Mouse (Mus musculus) limb, embryonic 14.5 days (tissue): Measurements from ENCODE around the gene Fam161a. TPM values are rescaled to one million over a fixed set of nuclear protein-coding genes. Genes with fewer than 3 reads are reported as not detected.

Experiments used
- ATAC-seq: fragments of 200-750 bp; cut with Nextera tagmentation; 2 replicates; pipeline ENCODE4 v1.8.0; 2017; ENCODE audit warnings: low read depth, moderate number of reproducible peaks, moderate TSS enrichment; ENCODE audit not compliant: low FRiP score
- DNase-seq: peaks from one replicate; pipeline ENCODE4 v3.0.0-alpha.2; 2015; ENCODE audit warnings: low spot score
- H3K27ac ChIP-seq: fragments of 300-500 bp; sonication (generic); replicated peaks from 2 replicates; pipeline ENCODE4 v1.5.1; 2014; ENCODE audit warnings: low read depth, mild to moderate bottlenecking, low read length, moderate library complexity, mixed read lengths
- H3K27me3 ChIP-seq: fragments of 300-500 bp; sonication (generic); 2 replicates; pipeline ENCODE4 v1.6.1; 2014; ENCODE audit warnings: low read length, mixed read lengths; ENCODE audit not compliant: control insufficient read depth, insufficient read depth
- H3K36me3 ChIP-seq: fragments of 300-500 bp; sonication (generic); 2 replicates; pipeline ENCODE4 v1.6.1; 2014; ENCODE audit warnings: mild to moderate bottlenecking, low read length, moderate library complexity, mixed read lengths; ENCODE audit not compliant: control insufficient read depth, insufficient read depth
- H3K4me1 ChIP-seq: fragments of 300-500 bp; sonication (generic); 2 replicates; pipeline ENCODE4 v1.6.1; 2014; ENCODE audit warnings: antibody characterized with exemption, low read length, mixed read lengths; ENCODE audit not compliant: control insufficient read depth, insufficient read depth
- H3K4me2 ChIP-seq: fragments of 300-500 bp; sonication (generic); replicated peaks from 2 replicates; pipeline ENCODE4 v1.6.1; 2014; ENCODE audit warnings: low read depth, mild to moderate bottlenecking, low read length, moderate library complexity; ENCODE audit not compliant: severe bottlenecking
- H3K4me3 ChIP-seq: fragments of 300-500 bp; sonication (generic); replicated peaks from 2 replicates; pipeline ENCODE4 v1.5.1; 2014; ENCODE audit warnings: low read length
- H3K9ac ChIP-seq: fragments of 300-500 bp; sonication (generic); 2 replicates; pipeline ENCODE4 v1.6.1; 2014; ENCODE audit warnings: mild to moderate bottlenecking, low read depth, low read length, moderate library complexity; ENCODE audit not compliant: severe bottlenecking
- H3K9me3 ChIP-seq: fragments of 300-500 bp; sonication (generic); 2 replicates; pipeline ENCODE4 v1.6.1; 2016; ENCODE audit warnings: low read length; ENCODE audit not compliant: control insufficient read depth
- POLR2A ChIP-seq: fragments of 200-500 bp; IDR thresholded peaks from 2 replicates; pipeline ENCODE4 v1.8.0; 2012; ENCODE audit warnings: inconsistent platforms, mild to moderate bottlenecking, moderate library complexity, borderline replicate concordance; ENCODE audit not compliant: insufficient read depth, insufficient read length; ENCODE audit errors: extremely low read depth
- WGBS: fragments of 180-500 bp; shearing (Covaris S2); extraction: QIAGEN DNeasy Blood & Tissue Kit; methylation state at CpG from one replicate; pipeline ENCODE4 v1.1.7; 2014; 5-methylcytosine and 5-hydroxymethylcytosine counted together
- polyA plus RNA-seq, 2 experiments: library from polyadenylated mRNA; depleted of rRNA in 1 of 2; stranded (reverse) in 1 of 2; unstranded in 1 of 2; fragments of >200 nt; fragmentation: Nextera tagmentation in 1 of 2; extraction: Ambion mirVana in 1 of 2; gene quantifications; 2 replicates each; pipeline versions ENCODE4 v1.2.1 to v1.2.3; 2012 to 2014

Fam161a gene
- polyA plus RNA-seq, 2 experiments = 2.3 to 4.4 TPM

DNA sequence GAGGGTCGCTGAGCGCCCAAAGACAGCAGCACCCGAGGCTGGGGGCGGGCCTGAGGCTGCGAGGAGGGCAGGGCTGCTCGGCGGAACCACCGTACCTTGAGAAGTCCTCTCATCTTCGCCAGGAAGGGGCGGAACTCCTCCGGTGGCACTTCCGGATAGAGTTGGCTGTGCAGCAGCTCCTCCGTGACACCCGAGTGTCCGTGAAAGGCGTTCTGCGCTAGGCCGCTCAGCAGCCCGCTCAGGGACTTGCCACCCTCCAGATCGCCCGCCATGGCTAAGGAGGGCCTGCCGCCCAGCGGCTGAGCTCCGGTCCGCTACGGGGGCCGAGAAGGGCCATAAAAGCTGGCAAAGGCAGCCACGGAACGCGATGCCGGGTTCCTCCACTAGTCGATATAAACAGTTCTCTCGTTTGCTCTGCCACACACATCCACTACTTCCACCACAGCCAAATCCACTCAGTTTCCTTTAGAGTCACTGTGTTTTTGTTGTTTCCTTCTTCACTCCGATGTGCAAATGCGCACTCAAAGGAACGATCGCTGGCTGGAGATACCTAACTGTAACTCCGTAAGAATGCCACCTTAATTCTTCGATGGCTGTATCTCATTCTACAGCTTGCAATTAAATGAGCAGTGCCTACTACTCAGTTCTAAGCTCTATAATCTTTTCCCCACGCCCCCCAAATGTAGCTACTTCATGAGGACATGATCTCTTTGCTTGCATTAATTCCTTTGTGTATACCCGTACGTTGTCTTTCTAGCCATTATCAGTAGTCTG, 25.2 kb upstream of the Fam161a start, which contains the start of the genes Gm28048 and Commd1:
Gm28048 (minus strand) TSS at position 107 of the 774 bp plus-strand sequence.
Commd1 (minus strand) TSS at position 399 of the 774 bp plus-strand sequence.
- Histone ChIP-seq H3K36me3 (peaks cover 17% of the 10 kb centered on the region), H3K4me2 (peak within 1 kb of the TSS; percentile 56), H3K27me3 (no peaks in the 10 kb centered on the region), H3K9ac (peak within 1 kb of the TSS; percentile 72), H3K9me3 (no peaks in the 10 kb centered on the region), H3K4me3 (peak within 1 kb of the TSS; percentile 63), H3K27ac (peak within 1 kb of the TSS; percentile 94), H3K4me1 (peaks cover 7% of the 10 kb centered on the region; the same call in 1 of the 2 replicates)
- WGBS = 3% methylated on average over 40 of the region's 42 CpGs
- ATAC-seq (peak; percentile 93), DNase-seq (peak; percentile 94)
- TF ChIP-seq POLR2A = peak; percentile 94

DNA sequence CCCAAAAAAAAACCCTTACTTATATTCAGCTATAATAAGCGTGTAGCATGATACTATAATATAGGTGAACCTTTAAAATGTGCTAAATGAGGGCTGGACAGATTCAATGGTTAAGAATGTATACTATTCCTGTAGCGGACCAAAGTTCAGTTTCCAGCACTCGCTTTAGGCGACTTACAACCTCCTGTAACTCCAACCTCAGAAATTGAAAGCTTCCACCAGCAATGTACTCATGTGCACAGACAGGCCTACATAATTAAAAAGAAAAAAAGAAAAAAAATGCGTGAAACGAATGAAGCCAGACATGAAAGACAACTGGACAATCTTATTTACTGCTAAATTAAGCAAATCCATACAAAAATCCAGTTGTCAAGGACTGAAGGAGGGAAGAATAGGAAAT, 24.5 kb upstream of the Fam161a start:
- no peak for ATAC-seq
- no peak for TF ChIP-seq POLR2A
- Histone ChIP-seq H3K36me3 (peaks cover 11% of the 10 kb centered on the region), H3K4me3 (no peak overlapping the region), H3K27ac (no peak overlapping the region), H3K4me2 (peak overlapping the region; percentile 56; the same call in 1 of the 2 replicates), H3K9me3 (no peaks in the 10 kb centered on the region), H3K9ac (no peak overlapping the region; the same call in 1 of the 2 replicates), H3K27me3 (no peaks in the 10 kb centered on the region), H3K4me1 (peaks cover 7% of the 10 kb centered on the region; the same call in 1 of the 2 replicates)
- no peak for DNase-seq
- 73% methylated on average over 6 of the region's 6 CpGs for WGBS

DNA sequence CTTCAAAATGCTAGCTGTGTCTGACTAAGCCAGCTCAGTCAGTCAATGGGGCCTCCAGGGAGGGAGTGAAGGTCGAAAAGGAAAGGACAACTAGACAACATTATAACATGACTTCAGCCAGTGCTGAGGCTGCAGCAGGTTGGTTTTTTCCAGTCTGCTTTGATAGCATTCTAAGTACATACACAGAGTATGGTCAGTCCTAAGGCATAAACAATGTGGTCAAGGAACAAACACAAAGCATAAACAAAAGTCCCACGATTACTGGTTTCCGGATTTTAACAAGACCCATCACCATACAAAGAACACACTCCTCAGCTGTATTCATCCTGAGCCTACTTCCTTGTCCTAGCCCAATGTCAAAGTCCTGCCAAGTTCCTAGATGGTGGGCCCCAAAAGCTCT, 21.8 kb upstream of the Fam161a start:
- Histone ChIP-seq H3K36me3 (no peaks in the 10 kb centered on the region), H3K9me3 (no peaks in the 10 kb centered on the region), H3K4me3 (no peak overlapping the region), H3K4me1 (peaks cover 7% of the 10 kb centered on the region; the same call in 1 of the 2 replicates), H3K27ac (no peak overlapping the region), H3K27me3 (no peaks in the 10 kb centered on the region), H3K4me2 (no peak overlapping the region), H3K9ac (no peak overlapping the region)
- TF ChIP-seq POLR2A = no peak
- DNase-seq (no peak), ATAC-seq (no peak)
- 78% methylated on average over 3 of the region's 3 CpGs for WGBS

DNA sequence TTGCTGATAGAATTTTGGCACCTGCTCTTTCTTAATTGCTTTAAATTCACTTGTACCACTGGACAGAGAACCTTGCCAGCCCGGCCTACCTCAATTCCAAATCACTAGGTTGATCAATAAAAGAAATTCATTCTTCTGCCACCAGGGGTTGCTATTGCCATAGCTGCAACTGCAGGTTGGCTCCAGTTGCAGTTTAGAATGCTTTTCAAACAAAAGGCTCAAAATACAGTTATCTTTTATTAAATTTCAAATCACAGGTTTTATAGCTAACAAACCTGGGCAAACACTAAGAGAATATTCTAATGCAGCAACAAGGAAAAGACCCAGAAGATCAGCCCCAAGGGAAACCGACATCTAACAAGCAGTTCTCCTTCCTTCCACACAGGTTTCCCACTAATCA, 20.0 kb upstream of the Fam161a start:
- peak; percentile 83 for DNase-seq
- Histone ChIP-seq H3K9ac (no peak overlapping the region), H3K4me1 (peaks cover 10% of the 10 kb centered on the region; the same call in 1 of the 2 replicates), H3K27ac (no peak overlapping the region), H3K9me3 (no peaks in the 10 kb centered on the region), H3K4me2 (no peak overlapping the region), H3K36me3 (no peaks in the 10 kb centered on the region), H3K27me3 (no peaks in the 10 kb centered on the region), H3K4me3 (no peak overlapping the region)
- WGBS = 38% methylated on average over 2 of the region's 2 CpGs
- ATAC-seq = no peak
- TF ChIP-seq POLR2A = no peak

DNA sequence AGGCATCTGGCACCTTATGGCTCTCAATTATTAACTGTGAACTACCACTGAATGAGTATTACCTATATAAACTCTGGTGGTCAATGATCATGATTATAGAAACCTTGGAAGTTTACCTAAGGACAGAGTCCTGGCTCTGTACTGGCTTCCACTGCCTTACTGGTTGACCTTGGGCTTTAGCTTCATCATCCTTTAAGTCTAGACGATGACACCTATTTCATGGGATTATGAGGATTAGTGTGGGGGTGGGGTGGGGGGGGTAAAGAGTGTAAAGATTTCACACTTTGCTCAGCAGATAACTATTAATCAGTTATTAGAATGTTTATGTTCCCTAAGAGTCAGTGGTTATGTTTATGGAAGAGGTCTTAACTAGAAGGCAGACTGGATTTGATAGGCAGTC, 17.5 kb upstream of the Fam161a start:
- TF ChIP-seq POLR2A = no peak
- ATAC-seq (no peak), DNase-seq (no peak)
- Histone ChIP-seq H3K4me2 (peak overlapping the region; percentile 56), H3K9ac (peak overlapping the region; percentile 90), H3K4me1 (peaks cover 10% of the 10 kb centered on the region; the same call in 1 of the 2 replicates), H3K4me3 (peak overlapping the region; percentile 67), H3K36me3 (peaks cover 12% of the 10 kb centered on the region), H3K9me3 (no peaks in the 10 kb centered on the region), H3K27me3 (no peaks in the 10 kb centered on the region), H3K27ac (peak overlapping the region; percentile 94)
- 65% methylated on average over 1 of the region's 1 CpGs for WGBS
